Mouse (Mus musculus): ENCODE results near the gene Psmb6.

- TF ChIP-seq CTCF (IDR thresholded peaks at IDR 0.05; ENCODE audit: low read depth) (no peak), EP300 (IDR thresholded peaks at IDR 0.05; ENCODE audit: low read depth) (no peak)
These were observed 46.5 kb downstream of the Psmb6 start for GRCm38 (mm10) chr11:70571641-70572040.

Data from liver, embryonic 14.5 days (tissue).